ENCODE assay signal across 8 mouse cellular contexts in genomic region chr7:16944061-16944807, GRCm38 (mm10). TPM values are rescaled to one million over a fixed set of nuclear protein-coding genes. Genes with fewer than 3 reads are reported as not detected.
A peak's percentile ranks its signal among the peaks of the same experiment; 100 is the strongest.
DNase-seq lines count a peak whose midpoint lies in the region; ATAC-seq and TF ChIP-seq lines count a peak whose summit lies in the region.

Gene Pnmal2 (plus strand): TSS chr7:16944682.

- no peaks in the 10 kb centered on the region for H3K36me3 ChIP-seq in heart, postnatal 0 days (replicated peaks; ENCODE audit: control insufficient read depth, insufficient read depth, low read length)
- no peaks in the 10 kb centered on the region for H3K36me3 ChIP-seq in liver, embryonic 14.5 days (replicated peaks; ENCODE audit: control insufficient read depth, insufficient read depth, low read depth)
- H3K36me3 ChIP-seq in neural tube, embryonic 12.5 days: no peaks in the 10 kb centered on the region

- peak; percentile 70 for ATAC-seq in heart, postnatal 0 days (ENCODE audit: insufficient read depth, low read depth)
- ATAC-seq in liver, embryonic 14.5 days (ENCODE audit: insufficient read depth): 0 out of 2 replicates have a peak, but pooled peaks have one; percentile 37
- ATAC-seq in neural tube, embryonic 12.5 days (ENCODE audit: low FRiP score, low read depth): peak; percentile 90

- no peak for TF ChIP-seq EP300 in heart, postnatal 0 days (IDR thresholded peaks at IDR 0.05; ENCODE audit: low read depth)
- TF ChIP-seq EP300 in liver, embryonic 14.5 days (IDR thresholded peaks at IDR 0.05; ENCODE audit: low read depth): no peak

- H3K4me3 ChIP-seq in bone marrow, adult 2 months (replicated peaks; ENCODE audit: control insufficient read depth, low read depth, low read length): peak within 1 kb of the TSS; percentile 37
- H3K4me3 ChIP-seq in embryonic fibroblast, embryonic 13.5 days (ENCODE audit: insufficient read depth, low read length): peak within 1 kb of the TSS; percentile 36
- peak within 1 kb of the TSS; percentile 57 for H3K4me3 ChIP-seq in heart, postnatal 0 days (ENCODE audit: low read depth, low read length)
- peak within 1 kb of the TSS; percentile 26 to 38 for H3K4me3 ChIP-seq in liver, embryonic 14.5 days (ENCODE audit: insufficient read depth in 1 of 2, low read depth in 2 of 2, low read length in 2 of 2)
- peak within 1 kb of the TSS; percentile 69 for H3K4me3 ChIP-seq in neural tube, embryonic 12.5 days

- no peak for TF ChIP-seq POLR2A in bone marrow, adult 2 months (IDR thresholded peaks at IDR 0.05; ENCODE audit: borderline replicate concordance, control insufficient read depth, low read depth, low read length)
- peak; percentile 58; the same call in 1 of the 2 replicates for TF ChIP-seq POLR2A in embryonic fibroblast, embryonic 13.5 days (IDR thresholded peaks at IDR 0.05; ENCODE audit: low read depth, low read length)

- H3K27me3 ChIP-seq in heart, postnatal 0 days (ENCODE audit: control insufficient read depth, insufficient read depth, low read length): peaks cover 23% of the 10 kb centered on the region
- peaks cover 61% of the 10 kb centered on the region for H3K27me3 ChIP-seq in liver, embryonic 14.5 days (ENCODE audit: control insufficient read depth, insufficient read depth, low read length)
- peaks cover 42% of the 10 kb centered on the region for H3K27me3 ChIP-seq in neural tube, embryonic 12.5 days (replicated peaks)

- DNase-seq in B cell, adult 2 months: peak; percentile 64 to 69
- peak; percentile 82 for DNase-seq in heart, postnatal 0 days (ENCODE audit: low spot score)
- DNase-seq in kidney, postnatal 25 days: peak; percentile 78 to 93
- no peak for DNase-seq in liver, embryonic 14.5 days (ENCODE audit: low read depth in 3 of 3, low spot score in 3 of 3)
- peak; percentile 87 for DNase-seq in testis, postnatal 10 days (ENCODE audit: low spot score)

- no peaks in the 10 kb centered on the region for H3K9me3 ChIP-seq in heart, postnatal 0 days (replicated peaks; ENCODE audit: control insufficient read depth, low read length)
- no peaks in the 10 kb centered on the region for H3K9me3 ChIP-seq in liver, embryonic 14.5 days (ENCODE audit: control insufficient read depth, low read length)
- H3K9me3 ChIP-seq in neural tube, embryonic 12.5 days: no peaks in the 10 kb centered on the region

- no peak for TF ChIP-seq CTCF in bone marrow, adult 2 months (IDR thresholded peaks at IDR 0.05; ENCODE audit: control insufficient read depth, insufficient read depth, low read length)
- no peak for TF ChIP-seq CTCF in embryonic fibroblast, embryonic 13.5 days (IDR thresholded peaks at IDR 0.05; ENCODE audit: borderline replicate concordance, insufficient read depth, low read length)
- no peak for TF ChIP-seq CTCF in heart, postnatal 0 days (IDR thresholded peaks at IDR 0.05; ENCODE audit: low read depth)
- no peak for TF ChIP-seq CTCF in liver, embryonic 14.5 days (IDR thresholded peaks at IDR 0.05; ENCODE audit: low read depth)

- H3K27ac ChIP-seq in bone marrow, adult 2 months (ENCODE audit: control insufficient read depth, insufficient read depth, low read depth, low read length, poor library complexity): no peak within 1 kb of the TSS; the same call in 1 of the 2 replicates
- H3K27ac ChIP-seq in embryonic fibroblast, embryonic 13.5 days (ENCODE audit: insufficient read depth, low read length): no peak within 1 kb of the TSS
- no peak within 1 kb of the TSS for H3K27ac ChIP-seq in heart, postnatal 0 days (ENCODE audit: low read depth)
- no peak within 1 kb of the TSS for H3K27ac ChIP-seq in liver, embryonic 14.5 days
- peak within 1 kb of the TSS; percentile 11; the same call in 1 of the 2 replicates for H3K27ac ChIP-seq in neural tube, embryonic 12.5 days

- H3K9ac ChIP-seq in heart, postnatal 0 days (replicated peaks; ENCODE audit: low read depth, low read length): peak within 1 kb of the TSS; percentile 53
- H3K9ac ChIP-seq in liver, embryonic 14.5 days (replicated peaks): no peak within 1 kb of the TSS
- H3K9ac ChIP-seq in neural tube, embryonic 12.5 days: peak within 1 kb of the TSS; percentile 76

- 24% methylated on average over 36 of the region's 36 CpGs for WGBS in bone marrow, adult 2 months
- WGBS in heart, postnatal 0 days: 31% methylated on average over 23 of the region's 36 CpGs
- WGBS in liver, embryonic 14.5 days (ENCODE audit: insufficient replicate concordance): 16% methylated on average over 36 of the region's 36 CpGs
- 13% methylated on average over 36 of the region's 36 CpGs for WGBS in neural tube, embryonic 12.5 days

- no peaks in the 10 kb centered on the region; the same call in 1 of the 2 replicates for H3K4me1 ChIP-seq in bone marrow, adult 2 months (ENCODE audit: control insufficient read depth, insufficient read depth, low read length)
- peaks cover 12% of the 10 kb centered on the region for H3K4me1 ChIP-seq in embryonic fibroblast, embryonic 13.5 days (ENCODE audit: control insufficient read depth, insufficient read depth, low read length)
- H3K4me1 ChIP-seq in heart, postnatal 0 days (ENCODE audit: control insufficient read depth, insufficient read depth): peaks cover 22% of the 10 kb centered on the region
- H3K4me1 ChIP-seq in liver, embryonic 14.5 days (replicated peaks; ENCODE audit: control insufficient read depth in 2 of 2, insufficient read depth in 2 of 2, low read length in 1 of 2): no peaks in the 10 kb centered on the region
- H3K4me1 ChIP-seq in neural tube, embryonic 12.5 days: peaks cover 46% of the 10 kb centered on the region

- peak within 1 kb of the TSS; percentile 95 for H3K4me2 ChIP-seq in heart, postnatal 0 days (ENCODE audit: low read depth, low read length)
- H3K4me2 ChIP-seq in liver, embryonic 14.5 days (ENCODE audit: low read depth): peak within 1 kb of the TSS; percentile 56
- H3K4me2 ChIP-seq in neural tube, embryonic 12.5 days (replicated peaks): peak within 1 kb of the TSS; percentile 64

RNA-seq across cellular contexts. Expression of gene Pnmal2, which starts in this region (rescaled TPM):
- polyA plus RNA-seq in bone marrow, adult 2 months (2011; ENCODE audit: insufficient read depth, insufficient read length, low replicate concordance, missing spikeins): not detected in 2 replicates
- polyA plus RNA-seq in embryonic fibroblast, embryonic 13.5 days (2011; ENCODE audit: insufficient read length, low read depth, missing spikeins): 0.73 and 1.3 TPM in 2 replicates
- 2.9 and 4.0 TPM in 2 replicates for total RNA-seq in heart, postnatal 0 days (2014; rRNA removed; ENCODE audit: low replicate concordance)
- 3.0 and 3.4 TPM in 2 replicates for polyA plus RNA-seq in heart, postnatal 0 days (2015; fragmentation: Nextera tagmentation; extraction: Ambion mirVana)
- 0.04 and 0.08 TPM in 2 replicates for polyA plus RNA-seq in liver, embryonic 14.5 days (2012; rRNA removed)
- 0.08 and 0.14 TPM in 2 replicates for polyA plus RNA-seq in liver, embryonic 14.5 days (2014; fragmentation: Nextera tagmentation; extraction: Ambion mirVana)
- 40.2 and 47.5 TPM in 2 replicates for polyA plus RNA-seq in neural tube, embryonic 12.5 days (2016; fragmentation: Nextera tagmentation; extraction: Ambion mirVana)

Comparison
In these comparisons a context has a peak if more than half of its experiments do, and no peak if none do; other contexts are left out.
1. Peak in ATAC-seq, H3K4me3 ChIP-seq and H3K4me2 ChIP-seq in liver, embryonic 14.5 days; RNA of the gene not detected or under 1 TPM.
2. DNase-seq: peak in B cell, adult 2 months (2 of 2), heart, postnatal 0 days (single experiment), kidney, postnatal 25 days (2 of 2) and testis, postnatal 10 days (single experiment); none in liver, embryonic 14.5 days (0 of 3).
3. ATAC-seq: peak in every context shown above with its lines; median percentile 90 in neural tube, embryonic 12.5 days; 70 in heart, postnatal 0 days; 37 in liver, embryonic 14.5 days.
4. Peak in every context shown above with its lines, with median percentiles within 50 percentile points of each other: H3K4me3 ChIP-seq and H3K4me2 ChIP-seq.